Mouse (Mus musculus): Measurements from ENCODE around the gene Isy1.

DNA sequence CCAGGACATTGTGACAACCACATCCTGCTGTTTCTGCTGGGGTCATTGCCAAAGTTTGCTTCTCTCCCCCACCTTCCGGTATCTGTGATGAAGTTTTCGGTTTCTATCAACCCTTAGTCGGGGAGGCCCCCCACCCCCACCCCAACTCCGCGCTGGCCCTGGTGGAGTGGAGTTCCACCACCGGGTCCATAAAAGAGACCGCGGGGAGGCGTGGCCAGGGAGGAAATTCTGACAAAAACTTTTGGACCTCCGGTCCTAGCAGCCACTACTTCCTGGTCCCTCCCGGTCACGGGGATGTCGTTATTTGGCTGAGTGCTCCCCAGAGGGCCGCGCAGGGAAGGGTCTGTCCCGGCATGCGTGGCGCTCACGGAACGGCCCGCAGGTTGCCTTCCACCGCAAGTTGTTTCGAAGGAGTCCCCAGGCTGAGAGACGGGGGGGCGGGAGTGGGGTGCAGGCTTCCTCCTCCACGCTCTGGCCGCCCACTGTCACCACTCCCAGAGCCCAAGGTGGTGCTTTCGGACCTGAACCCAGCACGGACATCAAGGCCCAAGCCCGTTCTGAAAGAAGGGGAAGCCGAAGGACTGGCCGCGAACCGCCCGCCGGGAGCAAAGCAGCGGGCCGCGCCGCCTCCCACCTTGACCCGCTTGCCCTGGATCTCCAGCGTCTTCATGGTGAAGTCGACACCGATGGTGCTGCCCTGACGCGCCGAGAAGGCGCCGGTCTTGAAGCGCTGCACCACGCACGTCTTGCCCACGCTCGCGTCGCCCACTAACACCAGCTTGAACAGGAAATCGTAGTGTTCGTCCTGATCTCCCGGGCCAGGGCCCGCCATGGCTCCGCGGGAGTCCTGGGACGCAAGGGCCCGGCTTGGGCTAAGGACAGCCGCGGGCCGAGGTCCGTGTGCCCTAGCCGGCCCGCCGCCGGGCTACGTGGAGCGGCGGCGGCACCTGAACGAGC is 27.6 kb downstream of the Isy1 start:
- TF ChIP-seq CTCF (IDR thresholded peaks at IDR 0.05; ENCODE audit: control insufficient read depth, insufficient read depth, low read length) = no peak
- peak; percentile 56; the same call in 1 of the 2 replicates for TF ChIP-seq POLR2A (IDR thresholded peaks at IDR 0.05; ENCODE audit: borderline replicate concordance, control insufficient read depth, low read depth, low read length)

Measured in bone marrow, adult 2 months (tissue).